Mouse (Mus musculus) testis, postnatal 10 days (tissue): ENCODE measurements at regions not wholly inside any gene's neighbourhood (a gene's known extent, or its start where the extent isn't known, plus 50 kb on each side); places are given as distances from the start of the nearest gene placed in this dataset.

Source experiments
- DNase-seq: peaks from one replicate; pipeline ENCODE4 v3.0.0; 2021; ENCODE audit warnings: low spot score

GRCm38 (mm10) chr1:128951436-128951835 lies 321.7 kb upstream of the Thsd7b start:
- DNase-seq = no peak

GRCm38 (mm10) chr1:128950512-128950911 lies 322.6 kb upstream of the Thsd7b start:
- DNase-seq = no peak

GRCm38 (mm10) chr1:128914811-128915210 lies 322.7 kb upstream of the Cxcr4 start:
- DNase-seq = no peak

GRCm38 (mm10) chr1:128912532-128912931 lies 320.4 kb upstream of the Cxcr4 start:
- DNase-seq = no peak

- DNase-seq = no peak
These were observed 315.5 kb upstream of the Cxcr4 start for GRCm38 (mm10) chr1:128907566-128907965.

GRCm38 (mm10) chr1:128898025-128898424 lies 305.9 kb upstream of the Cxcr4 start:
- no peak for DNase-seq

GRCm38 (mm10) chr1:128894546-128894945 lies 302.5 kb upstream of the Cxcr4 start:
- DNase-seq = no peak

GRCm38 (mm10) chr1:128878291-128878690 lies 286.2 kb upstream of the Cxcr4 start:
- no peak for DNase-seq

- DNase-seq = peak; percentile 65
These were observed 283.2 kb upstream of the Cxcr4 start for GRCm38 (mm10) chr1:128875289-128875688.

GRCm38 (mm10) chr1:128874190-128874589 lies 282.1 kb upstream of the Cxcr4 start:
- DNase-seq = no peak

GRCm38 (mm10) chr1:128868761-128869160 lies 276.7 kb upstream of the Cxcr4 start:
- no peak for DNase-seq

- DNase-seq = no peak
These were observed 268.4 kb upstream of the Cxcr4 start for GRCm38 (mm10) chr1:128860537-128860936.

- DNase-seq = no peak
These were observed 268.0 kb upstream of the Cxcr4 start for GRCm38 (mm10) chr1:128860094-128860493.

GRCm38 (mm10) chr1:128858661-128859060 lies 266.6 kb upstream of the Cxcr4 start:
- DNase-seq = no peak

- no peak for DNase-seq
These were observed 264.8 kb upstream of the Cxcr4 start for GRCm38 (mm10) chr1:128856933-128857332.

GRCm38 (mm10) chr1:128854649-128855048 lies 262.6 kb upstream of the Cxcr4 start:
- DNase-seq = no peak

- DNase-seq = no peak
These were observed 261.2 kb upstream of the Cxcr4 start for GRCm38 (mm10) chr1:128853286-128853685.

GRCm38 (mm10) chr1:128837361-128837760 lies 245.3 kb upstream of the Cxcr4 start:
- DNase-seq = no peak

- no peak for DNase-seq
These were observed 243.4 kb upstream of the Cxcr4 start for GRCm38 (mm10) chr1:128835510-128835909.

- no peak for DNase-seq
These were observed 241.1 kb upstream of the Cxcr4 start for GRCm38 (mm10) chr1:128833096-128833715.

- peak; percentile 92 for DNase-seq
These were observed 240.2 kb upstream of the Cxcr4 start for GRCm38 (mm10) chr1:128832201-128832883.

GRCm38 (mm10) chr1:128830671-128831240 lies 238.7 kb upstream of the Cxcr4 start:
- DNase-seq = no peak

- no peak for DNase-seq
These were observed 237.4 kb upstream of the Cxcr4 start for GRCm38 (mm10) chr1:128829536-128829935.
